ENCODE assay signal across 9 mouse cellular contexts in genomic region chr8:87570880-87571279, GRCm38 (mm10). TPM values are rescaled to one million over a fixed set of nuclear protein-coding genes. Genes with fewer than 3 reads are reported as not detected.
DNase-seq lines count a peak whose midpoint lies in the region; ATAC-seq and TF ChIP-seq lines count a peak whose summit lies in the region.
"Had no signal": no experiment of that assay in that cellular context is flagged by ENCODE, and none has a peak within 500 bp of the region (broad histone marks: within the 10 kb centered on the region; RNA-seq: fewer than 3 reads in every experiment).

No protein-coding gene starts in this region.

- peak overlapping the region; percentile 46 for H3K4me3 ChIP-seq in heart, adult 2 months
- H3K4me3 ChIP-seq in C2C12 (ENCODE audit: insufficient read depth, poor library complexity, severe bottlenecking): no peak overlapping the region
- H3K4me3 ChIP-seq in embryonic facial prominence, embryonic 12.5 days: peak overlapping the region; percentile 30
- peak overlapping the region; percentile 39 for H3K4me3 ChIP-seq in intestine, embryonic 16.5 days (ENCODE audit: low read length)
- H3K4me3 ChIP-seq: liver, embryonic 13.5 days had no signal

- 15% methylated on average over 7 of the region's 7 CpGs for whole genome bisulfite sequencing in heart, adult 2 months
- 5% methylated on average over 7 of the region's 7 CpGs for WGBS in embryonic facial prominence, embryonic 12.5 days
- WGBS in intestine, embryonic 16.5 days: 7% methylated on average over 7 of the region's 7 CpGs

- no peaks in the 10 kb centered on the region for H3K79me2 ChIP-seq in heart, adult 2 months (replicated peaks; ENCODE audit: control insufficient read depth, insufficient read depth, low read length)
- no peaks in the 10 kb centered on the region for H3K79me2 ChIP-seq in C2C12 (ENCODE audit: control insufficient read depth, insufficient read depth)

- no peak for ATAC-seq in embryonic facial prominence, embryonic 12.5 days (ENCODE audit: insufficient number of reproducible peaks, insufficient read depth, low FRiP score, low TSS enrichment)
- ATAC-seq in intestine, embryonic 16.5 days: no peak
- no peak for ATAC-seq in activated CD4-positive, CD25-positive, alpha-beta regulatory T cell, adult 4 months

- TF ChIP-seq CTCF in heart, adult 2 months (IDR thresholded peaks at IDR 0.05): peak; percentile 45
- TF ChIP-seq CTCF in C2C12 (IDR thresholded peaks at IDR 0.05; ENCODE audit: control insufficient read depth, insufficient read depth, insufficient read length): no peak

- no peak for TF ChIP-seq POLR2A in heart, adult 2 months (IDR thresholded peaks at IDR 0.05; ENCODE audit: insufficient read depth, low read depth, low read length)

- no peaks in the 10 kb centered on the region for H3K79me3 ChIP-seq in C2C12 (ENCODE audit: low read depth)

- DNase-seq in heart, adult 2 months: no peak
- no peak for DNase-seq in heart, postnatal 4 days
- DNase-seq in layer of hippocampus, postnatal 10 days (ENCODE audit: low spot score in 2 of 2): no peak
- no peak for DNase-seq in urinary bladder, postnatal 14 days (ENCODE audit: low spot score)
- DNase-seq: liver, embryonic 13.5 days had no signal

- H3K27me3 ChIP-seq in heart, adult 2 months (ENCODE audit: control insufficient read depth, insufficient read depth, low read length): no peaks in the 10 kb centered on the region
- H3K27me3 ChIP-seq in C2C12 (ENCODE audit: control insufficient read depth, insufficient read depth, insufficient read length): no peaks in the 10 kb centered on the region
- 0 out of 2 replicates have a peak, but pooled peaks cover 4% of the 10 kb centered on the region for H3K27me3 ChIP-seq in embryonic facial prominence, embryonic 12.5 days
- H3K27me3 ChIP-seq in intestine, embryonic 16.5 days (replicated peaks; ENCODE audit: control insufficient read depth, insufficient read depth, low read length): no peaks in the 10 kb centered on the region
- H3K27me3 ChIP-seq: liver, embryonic 13.5 days had no signal

- no peaks in the 10 kb centered on the region for H3K36me3 ChIP-seq in heart, adult 2 months (ENCODE audit: control insufficient read depth, insufficient read depth, low read length)
- no peaks in the 10 kb centered on the region for H3K36me3 ChIP-seq in C2C12 (ENCODE audit: control insufficient read depth, insufficient read depth)
- H3K36me3 ChIP-seq in embryonic facial prominence, embryonic 12.5 days: no peaks in the 10 kb centered on the region
- no peaks in the 10 kb centered on the region for H3K36me3 ChIP-seq in intestine, embryonic 16.5 days (ENCODE audit: control insufficient read depth, insufficient read depth, low read length)
- H3K36me3 ChIP-seq: liver, embryonic 13.5 days had no signal

- no peaks in the 10 kb centered on the region for H3K9me3 ChIP-seq in embryonic facial prominence, embryonic 12.5 days
- no peaks in the 10 kb centered on the region for H3K9me3 ChIP-seq in intestine, embryonic 16.5 days (ENCODE audit: control insufficient read depth, low read length)
- H3K9me3 ChIP-seq: liver, embryonic 13.5 days had no signal

- intact Hi-C loops in heart, adult 2 months (cut with DNase I): no loop called here

- H3K27ac ChIP-seq in heart, adult 2 months: peak overlapping the region; percentile 63
- H3K27ac ChIP-seq in embryonic facial prominence, embryonic 12.5 days: peak overlapping the region; percentile 52; the same call in 1 of the 2 replicates
- H3K27ac ChIP-seq in intestine, embryonic 16.5 days (ENCODE audit: low read length): no peak overlapping the region
- H3K27ac ChIP-seq: liver, embryonic 13.5 days had no signal

- H3K4me2 ChIP-seq in embryonic facial prominence, embryonic 12.5 days (replicated peaks): peak overlapping the region; percentile 49
- H3K4me2 ChIP-seq in intestine, embryonic 16.5 days (ENCODE audit: low read depth, low read length): peak overlapping the region; percentile 55

- no peak overlapping the region for H3K9ac ChIP-seq in heart, adult 2 months (ENCODE audit: low read depth, low read length)
- peak overlapping the region; percentile 25; the same call in 1 of the 2 replicates for H3K9ac ChIP-seq in embryonic facial prominence, embryonic 12.5 days
- no peak overlapping the region for H3K9ac ChIP-seq in intestine, embryonic 16.5 days (ENCODE audit: low read depth, low read length)
- H3K9ac ChIP-seq: liver, embryonic 13.5 days had no signal

- H3K4me1 ChIP-seq in heart, adult 2 months (ENCODE audit: control insufficient read depth, insufficient read depth, low read length): no peaks in the 10 kb centered on the region
- H3K4me1 ChIP-seq in embryonic facial prominence, embryonic 12.5 days: peaks cover 16% of the 10 kb centered on the region; the same call in 1 of the 2 replicates
- peaks cover 9% of the 10 kb centered on the region; the same call in 1 of the 2 replicates for H3K4me1 ChIP-seq in intestine, embryonic 16.5 days (ENCODE audit: control insufficient read depth, insufficient read depth, low read length)
- H3K4me1 ChIP-seq: liver, embryonic 13.5 days had no signal

- TF ChIP-seq EP300 in heart, adult 2 months (IDR thresholded peaks at IDR 0.05; ENCODE audit: insufficient read depth, low read depth, low read length): no peak

- H3ac ChIP-seq in C2C12 (ENCODE audit: control insufficient read depth, insufficient read length, low read depth): no peak overlapping the region

TF ChIP-seq in C2C12, 6 proteins besides CTCF, POLR2A, EP300 and RAD21:
- TF ChIP-seq MYOD1 (IDR thresholded peaks at IDR 0.05; ENCODE audit: control insufficient read depth, insufficient read length, low read depth): peak; percentile 15
- no peak for TF ChIP-seq MYOG (IDR thresholded peaks at IDR 0.05; ENCODE audit: control insufficient read depth, extremely low read depth, insufficient read length)
- TF ChIP-seq CEBPB (IDR thresholded peaks at IDR 0.05; ENCODE audit: low read depth): no peak
- no peak for TF ChIP-seq MAX (IDR thresholded peaks at IDR 0.05)
- TF ChIP-seq FOSL1 (IDR thresholded peaks at IDR 0.05; ENCODE audit: insufficient read depth, low read length, poor library complexity, severe bottlenecking): no peak
- TF ChIP-seq USF1 (IDR thresholded peaks at IDR 0.05; ENCODE audit: low read depth): no peak

RNA-seq across cellular contexts. Expression of gene 4933402J07Rik, which starts 7.2 kb away (rescaled TPM):
- not detected for total RNA-seq in heart, adult 2 months (2021)
- 0.10 and 0.18 TPM in 2 replicates for polyA plus RNA-seq in heart, adult 2 months (2012; rRNA removed)
- total RNA-seq in heart, postnatal 4 days (2021): not detected
- polyA plus RNA-seq in C2C12 (2012; fragmentation: generic; extraction: Trizol): not detected
- not detected in 2 replicates for polyA plus RNA-seq in embryonic facial prominence, embryonic 12.5 days (2016; fragmentation: Nextera tagmentation; extraction: Ambion mirVana)
- polyA plus RNA-seq in intestine, embryonic 16.5 days (2015; fragmentation: Nextera tagmentation; extraction: Ambion mirVana): not detected in 2 replicates
- polyA plus RNA-seq in activated CD4-positive, CD25-positive, alpha-beta regulatory T cell, adult 4 months (2017; shearing (Covaris generic)): not detected
- total RNA-seq in layer of hippocampus, postnatal 10 days (2021): not detected
- polyA plus RNA-seq: liver, embryonic 13.5 days had no signal
